Mouse (Mus musculus) stomach, postnatal 0 days (tissue): ENCODE measurements around the gene Nqo2. TPM values are rescaled to one million over a fixed set of nuclear protein-coding genes. Genes with fewer than 3 reads are reported as not detected.
"Not testable (repeated sequence)": the region's sequence is repeated elsewhere in the genome, so short reads cannot be mapped to it uniquely, and the experiment has no call there.

Experiments
- ATAC-seq: fragments of 200-750 bp; cut with Nextera tagmentation; 2 replicates; pipeline ENCODE4 v1.8.0; 2017; ENCODE audit not compliant: low FRiP score, low TSS enrichment
- DNase-seq: peaks from one replicate; pipeline ENCODE4 v3.0.0-alpha.2; 2016; ENCODE audit warnings: low spot score
- H3K27ac ChIP-seq: fragments of 300-500 bp; sonication (generic); replicated peaks from 2 replicates; pipeline ENCODE4 v1.5.1; 2014; ENCODE audit warnings: mild to moderate bottlenecking, control low read depth
- H3K27me3 ChIP-seq: fragments of 300-500 bp; sonication (generic); 2 replicates; pipeline ENCODE4 v1.6.1; 2014; ENCODE audit warnings: low read length; ENCODE audit not compliant: control insufficient read depth, insufficient read depth
- H3K36me3 ChIP-seq: fragments of 300-500 bp; sonication (generic); 2 replicates; pipeline ENCODE4 v1.6.1; 2014; ENCODE audit warnings: low read length, mixed read lengths; ENCODE audit not compliant: control insufficient read depth, insufficient read depth
- H3K4me1 ChIP-seq: fragments of 300-500 bp; sonication (generic); replicated peaks from 2 replicates; pipeline ENCODE4 v1.6.1; 2014; ENCODE audit warnings: antibody characterized with exemption; ENCODE audit not compliant: control insufficient read depth, insufficient read depth
- H3K4me2 ChIP-seq: fragments of 300-500 bp; sonication (generic); replicated peaks from 2 replicates; pipeline ENCODE4 v1.6.1; 2014; ENCODE audit warnings: low read depth, mild to moderate bottlenecking, control low read depth, moderate library complexity
- H3K4me3 ChIP-seq: fragments of 300-500 bp; sonication (generic); 2 replicates; pipeline ENCODE4 v1.5.1; 2014; ENCODE audit warnings: low read depth, low read length, control low read depth
- H3K9ac ChIP-seq: fragments of 300-500 bp; sonication (generic); 2 replicates; pipeline ENCODE4 v1.6.1; 2014; ENCODE audit warnings: mild to moderate bottlenecking, low read length, control low read depth, mixed read lengths
- H3K9me3 ChIP-seq: fragments of 300-500 bp; sonication (generic); 2 replicates; pipeline ENCODE4 v1.6.1; 2016; ENCODE audit warnings: low read length; ENCODE audit not compliant: control insufficient read depth
- CTCF ChIP-seq: IDR thresholded peaks from 2 replicates; pipeline ENCODE4 v1.5.1; 2016; ENCODE audit warnings: antibody characterized with exemption, low read depth, mild to moderate bottlenecking, moderate library complexity
- EP300 ChIP-seq: optimal IDR thresholded peaks from 2 replicates; pipeline ENCODE3; 2016; ENCODE audit warnings: antibody characterized with exemption
- WGBS: fragments of 180-500 bp; shearing (Covaris S2); extraction: QIAGEN DNeasy Blood & Tissue Kit; methylation state at CpG from one replicate; pipeline ENCODE4 v1.1.7; 2014; 5-methylcytosine and 5-hydroxymethylcytosine counted together
- polyA plus RNA-seq: library from polyadenylated mRNA; unstranded; fragments of >200 nt; fragmentation: Nextera tagmentation; extraction: Ambion mirVana; gene quantifications from 2 replicates; pipeline ENCODE4 v1.2.1, GENCODE M21; 2015

The Nqo2 gene
- polyA plus RNA-seq, 1 experiment from 2014 or later, result 13.9 TPM

DNA sequence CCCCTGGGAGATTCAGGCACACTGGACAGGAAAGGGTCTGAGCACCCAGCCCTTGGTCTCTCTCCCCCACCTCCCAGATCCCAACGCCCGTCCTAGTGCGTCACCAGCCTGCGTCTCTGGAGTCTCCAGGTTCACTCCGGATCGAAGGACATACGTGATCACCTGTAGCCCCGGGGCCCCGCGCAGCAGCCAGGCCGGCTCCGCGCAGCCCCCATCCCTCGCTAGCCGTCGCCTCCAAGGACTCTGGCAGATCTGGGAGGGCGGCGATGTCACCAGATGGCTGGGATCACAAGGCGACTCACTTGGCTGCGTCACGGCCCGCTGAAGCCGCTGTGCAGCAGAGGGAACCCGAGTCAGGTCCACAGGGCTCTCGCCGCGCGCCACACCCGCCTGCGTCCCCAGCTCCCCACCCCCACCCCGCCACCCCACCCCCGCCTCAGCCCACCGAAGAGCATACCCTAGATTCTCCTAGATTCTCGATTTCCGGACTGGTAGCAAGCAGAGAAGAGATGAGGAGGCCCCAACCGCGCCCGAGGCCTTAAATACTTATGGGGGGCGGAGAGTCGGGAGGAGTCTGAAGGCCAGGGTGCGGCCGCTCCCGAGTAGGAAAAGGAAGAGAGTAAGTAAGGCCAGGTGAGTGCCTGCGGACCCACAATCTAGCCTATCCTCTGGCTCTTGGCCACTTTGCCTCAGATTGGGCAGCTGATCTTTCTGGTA, 28.9 kb upstream of the Nqo2 start:
- Histone ChIP-seq H3K27ac (peak overlapping the region; percentile 88), H3K9ac (peak overlapping the region; percentile 96), H3K9me3 (no peaks in the 10 kb centered on the region), H3K27me3 (no peaks in the 10 kb centered on the region), H3K4me3 (peak overlapping the region; percentile 83), H3K36me3 (peaks cover 4% of the 10 kb centered on the region; the same call in 1 of the 2 replicates), H3K4me2 (peak overlapping the region; percentile 69), H3K4me1 (0 out of 2 replicates have a peak, but pooled peaks cover 6% of the 10 kb centered on the region)
- WGBS, result 1% methylated on average over 44 of the region's 44 CpGs
- DNase-seq (peak; percentile 82), ATAC-seq (peak; percentile 90)
- no peak for TF ChIP-seq CTCF
- TF ChIP-seq EP300, result no peak

- Histone ChIP-seq H3K4me2 (no peak overlapping the region), H3K9ac (no peak overlapping the region), H3K27ac (no peak overlapping the region), H3K36me3 (no peaks in the 10 kb centered on the region), H3K4me3 (no peak overlapping the region), H3K4me1 (0 out of 2 replicates have a peak, but pooled peaks cover 6% of the 10 kb centered on the region), H3K27me3 (no peaks in the 10 kb centered on the region), H3K9me3 (no peaks in the 10 kb centered on the region)
- ATAC-seq (no peak), DNase-seq (no peak)
- WGBS, result 49% methylated on average over 5 of the region's 5 CpGs
- TF ChIP-seq CTCF (no peak), EP300 (no peak)
These were observed 27.3 kb upstream of the Nqo2 start for GRCm38 (mm10) chr13:33937151-33937550.

DNA sequence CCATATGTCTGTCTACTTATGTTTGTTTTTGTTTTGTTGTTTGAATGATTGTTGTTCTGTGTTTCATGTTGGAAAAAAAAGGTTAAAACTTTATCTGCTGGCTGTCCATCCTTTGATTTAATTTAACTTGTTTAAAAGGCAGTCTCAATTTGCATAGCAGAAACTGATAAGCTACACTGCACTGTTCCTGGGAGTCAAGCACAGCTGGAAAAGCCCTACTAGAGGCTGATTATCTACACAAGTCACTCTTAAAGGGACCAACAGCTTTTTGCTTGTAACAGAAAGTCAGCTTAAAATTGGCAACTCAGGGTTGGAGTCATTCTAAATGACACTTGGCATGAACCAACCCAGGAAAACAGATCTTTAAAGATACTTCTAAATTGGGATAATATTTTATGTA, 26.9 kb upstream of the Nqo2 start:
- not testable (repeated sequence) for H3K4me3 ChIP-seq, H3K9ac ChIP-seq, H3K4me2 ChIP-seq, ATAC-seq, H3K27ac ChIP-seq, DNase-seq, H3K4me1 ChIP-seq, H3K9me3 ChIP-seq, H3K36me3 ChIP-seq, H3K27me3 ChIP-seq

DNA sequence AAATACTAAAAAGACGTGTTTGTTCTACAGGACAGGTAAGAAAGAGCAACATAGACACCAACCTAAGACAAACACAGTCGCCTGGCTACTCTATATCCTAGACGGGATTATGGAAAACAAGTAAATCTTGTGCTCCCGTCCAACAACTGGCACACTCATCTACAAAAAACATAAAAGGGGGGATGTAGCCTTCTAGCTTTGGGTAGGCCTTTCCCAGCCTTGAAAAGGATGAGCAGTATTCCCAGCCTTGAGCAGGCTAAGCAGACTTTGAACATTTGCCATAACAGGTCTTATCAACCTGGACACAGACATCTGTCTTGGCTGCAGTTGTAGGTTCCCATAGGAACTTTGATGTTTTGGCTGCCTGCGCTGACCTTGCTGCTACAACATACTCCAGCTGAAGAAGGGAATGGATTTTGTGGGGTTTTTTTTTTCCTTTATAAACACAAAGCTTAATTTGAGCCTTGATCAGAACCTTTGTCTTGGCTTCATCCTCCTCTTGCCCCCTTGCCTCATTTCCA, 23.1 kb upstream of the Nqo2 start:
- DNase-seq (no peak), ATAC-seq (no peak)
- no peak overlapping the region for H3K4me2 ChIP-seq
- WGBS, result 79% methylated on average over 5 of the region's 5 CpGs
- H3K36me3 ChIP-seq, result no peaks in the 10 kb centered on the region
- no peaks in the 10 kb centered on the region for H3K27me3 ChIP-seq
- no peak overlapping the region for H3K4me3 ChIP-seq
- TF ChIP-seq EP300 (no peak), CTCF (no peak)
- H3K27ac ChIP-seq, result no peak overlapping the region
- H3K9me3 ChIP-seq, result no peaks in the 10 kb centered on the region
- no peaks in the 10 kb centered on the region for H3K4me1 ChIP-seq
- H3K9ac ChIP-seq, result no peak overlapping the region

DNA sequence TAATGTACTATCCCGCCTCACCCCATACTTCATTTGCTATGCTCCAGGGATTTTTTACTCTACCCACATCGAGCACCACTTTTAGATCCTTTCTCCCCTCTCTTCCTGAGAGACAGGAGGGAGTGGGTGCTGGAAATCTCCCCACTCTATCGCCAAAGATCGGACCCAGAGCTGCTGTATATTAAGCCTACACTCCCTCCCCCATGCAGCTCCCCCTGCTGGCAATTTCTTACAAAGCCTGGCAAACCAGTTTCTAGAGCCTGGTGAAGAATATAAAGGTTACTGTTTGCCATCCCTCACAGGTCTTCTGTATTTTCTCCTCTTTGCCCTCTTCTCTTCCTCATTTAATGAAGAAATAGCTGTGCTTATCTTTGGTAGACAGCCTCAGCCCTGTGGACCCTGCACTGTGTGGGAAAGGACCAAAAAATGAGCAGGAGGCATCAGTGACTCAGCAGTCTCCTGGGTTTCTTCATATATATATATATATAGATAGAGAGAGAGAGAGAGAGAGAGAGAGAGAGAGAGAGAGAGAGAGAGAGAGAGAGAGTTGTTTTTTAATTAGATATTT, 22.2 kb upstream of the Nqo2 start:
- WGBS, result 38% methylated on average over 4 of the region's 4 CpGs
- Histone ChIP-seq H3K9ac (no peak overlapping the region), H3K36me3 (no peaks in the 10 kb centered on the region), H3K9me3 (no peaks in the 10 kb centered on the region), H3K27me3 (no peaks in the 10 kb centered on the region), H3K4me1 (no peaks in the 10 kb centered on the region), H3K4me2 (no peak overlapping the region), H3K27ac (no peak overlapping the region), H3K4me3 (no peak overlapping the region)
- TF ChIP-seq EP300 (no peak), CTCF (peak; percentile 70)
- DNase-seq, result peak; percentile 40
- no peak for ATAC-seq
